Mouse (Mus musculus): ENCODE measurements around the gene Nkiras1. TPM values are rescaled to one million over a fixed set of nuclear protein-coding genes. Genes with fewer than 3 reads are reported as not detected.

Nkiras1 gene
- polyA plus RNA-seq, 1 experiment from 2014 or later, result 23.4 TPM

GRCm38 (mm10) chr14:18284581-18284980 is 13.6 kb downstream of the Nkiras1 start:
- no peaks in the 10 kb centered on the region for H3K4me1 ChIP-seq
- H3K4me3 ChIP-seq, result no peak overlapping the region
- no peak overlapping the region for H3K4me2 ChIP-seq
- ATAC-seq (ENCODE audit: insufficient number of reproducible peaks, insufficient read depth, low FRiP score, low TSS enrichment, low read depth), result no peak
- H3K27ac ChIP-seq, result no peak overlapping the region
- H3K36me3 ChIP-seq, result peaks cover 31% of the 10 kb centered on the region
- WGBS, result 83% methylated on average over 2 of the region's 2 CpGs
- no peak overlapping the region for H3K9ac ChIP-seq
- H3K9me3 ChIP-seq, result no peaks in the 10 kb centered on the region
- no peaks in the 10 kb centered on the region for H3K27me3 ChIP-seq

GRCm38 (mm10) chr14:18285476-18285875 is 14.5 kb downstream of the Nkiras1 start:
- Histone ChIP-seq H3K27me3 (no peaks in the 10 kb centered on the region), H3K9me3 (no peaks in the 10 kb centered on the region), H3K36me3 (peaks cover 23% of the 10 kb centered on the region), H3K4me2 (no peak overlapping the region), H3K4me3 (no peak overlapping the region), H3K9ac (no peak overlapping the region), H3K27ac (no peak overlapping the region), H3K4me1 (no peaks in the 10 kb centered on the region)
- no peak for ATAC-seq (ENCODE audit: insufficient number of reproducible peaks, insufficient read depth, low FRiP score, low TSS enrichment, low read depth)
- 85% methylated on average over 3 of the region's 3 CpGs for WGBS

DNA sequence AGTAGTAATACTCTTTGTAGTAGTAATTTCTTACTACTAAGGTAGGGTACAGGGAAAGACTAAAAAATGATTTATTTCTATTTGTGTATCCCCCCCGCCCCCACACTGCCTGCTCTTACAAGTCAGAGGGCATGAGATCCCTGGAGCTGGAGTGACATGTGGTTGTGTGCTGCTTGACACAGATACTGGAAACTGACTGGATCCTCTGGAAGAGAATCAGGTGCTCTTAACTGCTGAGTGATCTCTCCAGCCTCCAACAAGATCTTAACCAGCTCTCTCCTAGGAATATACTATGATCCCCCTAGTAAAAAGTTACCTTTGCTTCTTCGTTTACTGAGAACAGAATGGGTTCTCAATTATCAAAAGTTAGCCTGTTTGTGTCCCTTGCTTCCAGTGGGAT is 15.5 kb downstream of the Nkiras1 start:
- Histone ChIP-seq H3K36me3 (peaks cover 18% of the 10 kb centered on the region), H3K27ac (no peak overlapping the region), H3K4me1 (no peaks in the 10 kb centered on the region), H3K27me3 (no peaks in the 10 kb centered on the region), H3K9ac (no peak overlapping the region), H3K4me2 (no peak overlapping the region), H3K9me3 (no peaks in the 10 kb centered on the region), H3K4me3 (no peak overlapping the region)
- 88% methylated on average over 2 of the region's 2 CpGs for WGBS
- ATAC-seq (ENCODE audit: insufficient number of reproducible peaks, insufficient read depth, low FRiP score, low TSS enrichment, low read depth), result no peak

GRCm38 (mm10) chr14:18287391-18287790 is 16.5 kb downstream of the Nkiras1 start:
- no peak overlapping the region for H3K4me2 ChIP-seq
- no peaks in the 10 kb centered on the region for H3K9me3 ChIP-seq
- H3K27me3 ChIP-seq, result no peaks in the 10 kb centered on the region
- no peak overlapping the region for H3K27ac ChIP-seq
- WGBS, result 71% methylated on average over 2 of the region's 2 CpGs
- no peaks in the 10 kb centered on the region for H3K4me1 ChIP-seq
- ATAC-seq (ENCODE audit: insufficient number of reproducible peaks, insufficient read depth, low FRiP score, low TSS enrichment, low read depth), result no peak
- H3K4me3 ChIP-seq, result no peak overlapping the region
- no peak overlapping the region for H3K9ac ChIP-seq
- H3K36me3 ChIP-seq, result peaks cover 12% of the 10 kb centered on the region; the same call in 1 of the 2 replicates

GRCm38 (mm10) chr14:18292111-18292510 is 21.2 kb downstream of the Nkiras1 start:
- Histone ChIP-seq H3K4me3 (no peak overlapping the region), H3K27me3 (no peaks in the 10 kb centered on the region), H3K9ac (no peak overlapping the region), H3K36me3 (0 out of 2 replicates have a peak, but pooled peaks cover 3% of the 10 kb centered on the region), H3K27ac (no peak overlapping the region), H3K4me1 (no peaks in the 10 kb centered on the region), H3K4me2 (no peak overlapping the region), H3K9me3 (no peaks in the 10 kb centered on the region)
- ATAC-seq (ENCODE audit: insufficient number of reproducible peaks, insufficient read depth, low FRiP score, low TSS enrichment, low read depth), result no peak
- WGBS, result 86% methylated on average over 3 of the region's 3 CpGs

DNA sequence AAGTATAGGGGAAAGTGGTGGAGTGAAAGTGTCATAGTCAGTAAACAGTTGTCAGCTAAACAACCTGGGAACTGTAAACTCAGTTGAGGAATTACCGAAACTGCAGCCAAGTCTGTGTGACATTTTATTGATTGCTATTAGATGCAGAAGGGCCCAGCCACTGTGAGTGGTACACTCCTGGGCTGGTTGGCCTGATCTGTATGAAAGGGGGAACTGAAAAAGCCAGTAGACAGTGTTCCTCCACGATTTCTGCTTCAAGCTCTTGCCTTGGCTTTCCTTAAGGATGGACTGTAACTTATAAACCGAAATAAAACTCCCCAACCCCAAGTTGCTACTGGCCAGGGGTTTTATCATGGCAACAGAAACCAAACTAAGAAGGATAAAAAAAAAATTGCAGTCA is 21.6 kb downstream of the Nkiras1 start:
- 0 out of 2 replicates have a peak, but pooled peaks cover 3% of the 10 kb centered on the region for H3K36me3 ChIP-seq
- WGBS, result 89% methylated on average over 3 of the region's 3 CpGs
- no peak for ATAC-seq (ENCODE audit: insufficient number of reproducible peaks, insufficient read depth, low FRiP score, low TSS enrichment, low read depth)
- no peak overlapping the region for H3K4me3 ChIP-seq
- H3K9me3 ChIP-seq, result no peaks in the 10 kb centered on the region
- no peak overlapping the region for H3K27ac ChIP-seq
- no peaks in the 10 kb centered on the region for H3K27me3 ChIP-seq
- H3K4me2 ChIP-seq, result no peak overlapping the region
- no peaks in the 10 kb centered on the region for H3K4me1 ChIP-seq
- H3K9ac ChIP-seq, result no peak overlapping the region

- 84% methylated on average over 2 of the region's 2 CpGs for WGBS
- Histone ChIP-seq H3K4me2 (no peak overlapping the region), H3K9ac (no peak overlapping the region), H3K27me3 (no peaks in the 10 kb centered on the region), H3K4me3 (no peak overlapping the region), H3K4me1 (peaks cover 4% of the 10 kb centered on the region; the same call in 1 of the 2 replicates), H3K9me3 (no peaks in the 10 kb centered on the region), H3K27ac (no peak overlapping the region), H3K36me3 (peaks cover 8% of the 10 kb centered on the region; the same call in 1 of the 2 replicates)
- no peak for ATAC-seq (ENCODE audit: insufficient number of reproducible peaks, insufficient read depth, low FRiP score, low TSS enrichment, low read depth)
Measured at GRCm38 (mm10) chr14:18297441-18297840, 26.5 kb downstream of the Nkiras1 start.

DNA sequence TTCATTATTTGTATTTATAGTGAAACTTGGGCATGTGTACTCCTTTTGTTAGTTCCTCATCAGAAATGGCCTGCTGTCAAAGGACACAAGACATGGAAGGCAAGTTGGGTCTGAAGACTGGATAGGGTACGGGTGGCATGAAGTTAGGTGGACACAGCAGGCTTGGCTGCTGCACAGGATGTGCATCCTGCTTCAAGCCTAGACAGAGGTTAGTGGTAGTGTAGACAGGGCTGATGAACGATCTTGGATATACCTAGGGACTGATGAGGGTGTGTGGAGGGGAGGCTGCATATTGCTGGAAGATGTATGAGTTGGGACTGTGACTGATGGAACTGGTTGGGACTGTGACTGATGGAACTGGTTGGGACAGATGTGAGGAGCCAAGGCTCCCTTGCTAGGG is 27.9 kb downstream of the Nkiras1 start:
- no peaks in the 10 kb centered on the region for H3K27me3 ChIP-seq
- H3K9ac ChIP-seq, result no peak overlapping the region
- no peak overlapping the region for H3K27ac ChIP-seq
- H3K4me1 ChIP-seq, result peaks cover 4% of the 10 kb centered on the region; the same call in 1 of the 2 replicates
- no peak for ATAC-seq (ENCODE audit: insufficient number of reproducible peaks, insufficient read depth, low FRiP score, low TSS enrichment, low read depth)
- 89% methylated on average over 2 of the region's 2 CpGs for WGBS
- no peak overlapping the region for H3K4me2 ChIP-seq
- H3K9me3 ChIP-seq, result no peaks in the 10 kb centered on the region
- H3K4me3 ChIP-seq, result no peak overlapping the region
- peaks cover 8% of the 10 kb centered on the region; the same call in 1 of the 2 replicates for H3K36me3 ChIP-seq

- H3K27ac ChIP-seq, result no peak overlapping the region
- H3K4me2 ChIP-seq, result no peak overlapping the region
- H3K9ac ChIP-seq, result no peak overlapping the region
- peaks cover 4% of the 10 kb centered on the region; the same call in 1 of the 2 replicates for H3K4me1 ChIP-seq
- H3K36me3 ChIP-seq, result peaks cover 11% of the 10 kb centered on the region; the same call in 1 of the 2 replicates
- H3K9me3 ChIP-seq, result no peaks in the 10 kb centered on the region
- no peak for ATAC-seq (ENCODE audit: insufficient number of reproducible peaks, insufficient read depth, low FRiP score, low TSS enrichment, low read depth)
- WGBS, result 89% methylated on average over 2 of the region's 2 CpGs
- H3K27me3 ChIP-seq, result no peaks in the 10 kb centered on the region
- no peak overlapping the region for H3K4me3 ChIP-seq
Measured at GRCm38 (mm10) chr14:18300676-18301075, 29.7 kb downstream of the Nkiras1 start.

GRCm38 (mm10) chr14:18301591-18301990 is 30.7 kb downstream of the Nkiras1 start:
- H3K27me3 ChIP-seq, result no peaks in the 10 kb centered on the region
- no peak overlapping the region for H3K4me2 ChIP-seq
- no peak overlapping the region for H3K27ac ChIP-seq
- peaks cover 18% of the 10 kb centered on the region; the same call in 1 of the 2 replicates for H3K36me3 ChIP-seq
- H3K4me3 ChIP-seq, result no peak overlapping the region
- no peak overlapping the region for H3K9ac ChIP-seq
- 84% methylated on average over 3 of the region's 3 CpGs for WGBS
- H3K4me1 ChIP-seq, result peaks cover 4% of the 10 kb centered on the region; the same call in 1 of the 2 replicates
- no peaks in the 10 kb centered on the region for H3K9me3 ChIP-seq
- no peak for ATAC-seq (ENCODE audit: insufficient number of reproducible peaks, insufficient read depth, low FRiP score, low TSS enrichment, low read depth)

DNA sequence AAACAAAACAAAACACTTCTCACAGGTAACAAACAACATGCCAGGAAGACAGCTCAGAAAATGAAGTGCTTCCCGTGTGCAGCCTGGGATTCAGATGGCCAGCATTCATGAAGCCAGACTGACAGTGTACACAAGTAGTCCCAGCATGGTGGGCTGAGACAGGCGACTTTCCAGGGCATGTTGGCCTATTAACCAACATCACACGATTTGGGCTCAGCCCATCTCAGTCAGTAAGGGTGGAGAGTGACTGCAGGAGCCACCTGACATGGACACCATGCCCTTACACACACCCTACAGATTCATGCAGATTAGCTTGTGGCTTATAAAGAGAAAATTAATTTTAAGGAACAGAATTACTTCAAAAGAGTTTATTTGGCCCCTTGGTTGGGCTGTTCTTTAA is 31.8 kb downstream of the Nkiras1 start:
- 78% methylated on average over 3 of the region's 3 CpGs for WGBS
- Histone ChIP-seq H3K9me3 (no peaks in the 10 kb centered on the region), H3K4me2 (no peak overlapping the region), H3K27me3 (no peaks in the 10 kb centered on the region), H3K36me3 (peaks cover 18% of the 10 kb centered on the region; the same call in 1 of the 2 replicates), H3K9ac (no peak overlapping the region), H3K27ac (no peak overlapping the region), H3K4me3 (no peak overlapping the region), H3K4me1 (peaks cover 4% of the 10 kb centered on the region; the same call in 1 of the 2 replicates)
- no peak for ATAC-seq (ENCODE audit: insufficient number of reproducible peaks, insufficient read depth, low FRiP score, low TSS enrichment, low read depth)

GRCm38 (mm10) chr14:18303262-18303661 is 32.3 kb downstream of the Nkiras1 start:
- Histone ChIP-seq H3K4me1 (peaks cover 4% of the 10 kb centered on the region; the same call in 1 of the 2 replicates), H3K4me3 (no peak overlapping the region), H3K9me3 (no peaks in the 10 kb centered on the region), H3K9ac (no peak overlapping the region), H3K36me3 (peaks cover 18% of the 10 kb centered on the region; the same call in 1 of the 2 replicates), H3K27me3 (no peaks in the 10 kb centered on the region), H3K4me2 (no peak overlapping the region), H3K27ac (no peak overlapping the region)
- no peak for ATAC-seq (ENCODE audit: insufficient number of reproducible peaks, insufficient read depth, low FRiP score, low TSS enrichment, low read depth)
- 79% methylated on average over 4 of the region's 4 CpGs for WGBS
